Mouse (Mus musculus) CH12.LX (cell line): ENCODE data around the gene Slc9a2. TPM values are rescaled to one million over a fixed set of nuclear protein-coding genes. Genes with fewer than 3 reads are reported as not detected.
A peak's percentile ranks its signal among the peaks of the same experiment; 100 is the strongest.
"Not testable (repeated sequence)": the region's sequence is repeated elsewhere in the genome, so short reads cannot be mapped to it uniquely, and the experiment has no call there.

Source experiments
- DNase-seq: peaks from one replicate; pipeline ENCODE4 v3.0.0-alpha.2; 2013; ENCODE audit errors: extremely low read depth
- H3K27ac ChIP-seq: 2 replicates; pipeline ENCODE4 v1.5.1; 2012; ENCODE audit warnings: low read depth, mild to moderate bottlenecking, control low read depth, moderate library complexity; ENCODE audit not compliant: insufficient read depth
- H3K27me3 ChIP-seq: replicated peaks from 2 replicates; pipeline ENCODE3; 2012; ENCODE audit warnings: inconsistent platforms
- H3K36me3 ChIP-seq, 2 experiments: replicated peaks in 1 of 2; 2 replicates each; pipeline versions ENCODE3 to v1.6.1; 2012; ENCODE audit warnings: inconsistent platforms in 1 of 2, low read length in 1 of 2, mild to moderate bottlenecking in 1 of 2, mixed read lengths in 1 of 2, moderate library complexity in 1 of 2; ENCODE audit not compliant: control insufficient read depth in 1 of 2, insufficient read depth in 1 of 2
- H3K4me1 ChIP-seq, 2 experiments: 2 replicates each; pipeline ENCODE4 v1.6.1; 2012; ENCODE audit warnings: inconsistent platforms in 1 of 2, moderate library complexity in 1 of 2; ENCODE audit not compliant: insufficient read depth in 2 of 2, control insufficient read depth in 1 of 2
- H3K4me2 ChIP-seq: 2 replicates; pipeline ENCODE4 v1.6.1; 2012; ENCODE audit warnings: low read depth, mild to moderate bottlenecking, control low read depth; ENCODE audit not compliant: poor library complexity, insufficient read depth, severe bottlenecking
- H3K4me3 ChIP-seq, 3 experiments: fragments of 150-350 bp in 1 of 3; sonication (generic) in 1 of 3; replicated peaks in 1 of 3; 2 replicates each; pipeline versions ENCODE3 to v1.5.1; 2011 to 2012; ENCODE audit warnings: low read depth in 2 of 3, low read length in 2 of 3, mild to moderate bottlenecking in 2 of 3, moderate library complexity in 2 of 3, control low read depth in 1 of 3, improper control_type of control experiment in 1 of 3, inconsistent platforms in 1 of 3, mixed read lengths in 1 of 3; ENCODE audit not compliant: poor library complexity in 1 of 3
- H3K79me2 ChIP-seq: replicated peaks from 2 replicates; pipeline ENCODE4 v1.6.1; 2012; ENCODE audit warnings: mild to moderate bottlenecking, moderate library complexity; ENCODE audit not compliant: control insufficient read depth, poor library complexity, insufficient read depth, severe bottlenecking; ENCODE audit errors: extremely low read depth
- H3K9ac ChIP-seq: 2 replicates; pipeline ENCODE4 v1.6.1; 2012; ENCODE audit warnings: low read depth, mild to moderate bottlenecking, control low read depth, moderate library complexity; ENCODE audit not compliant: insufficient read depth
- H3K9me3 ChIP-seq: replicated peaks from 2 replicates; pipeline ENCODE3; 2012; ENCODE audit warnings: low read length, inconsistent platforms, mixed read lengths
- BHLHE40 ChIP-seq: IDR thresholded peaks from 2 replicates; pipeline ENCODE4 v1.6.1; 2011; ENCODE audit warnings: mild to moderate bottlenecking, low read depth, low read length, improper control_type of control experiment
- CHD1 ChIP-seq: IDR thresholded peaks from 2 replicates; pipeline ENCODE4 v1.6.1; 2012; ENCODE audit warnings: low read depth, low read length, improper control_type of control experiment, inconsistent platforms
- CTCF ChIP-seq, 2 experiments: IDR thresholded peaks in 1 of 2; conservative IDR thresholded peaks in 1 of 2; 2 replicates each; pipeline ENCODE4 v1.5.1; 2011 to 2012; ENCODE audit warnings: low read depth in 2 of 2, low read length in 2 of 2, improper control_type of control experiment in 1 of 2, inconsistent platforms in 1 of 2, mild to moderate bottlenecking in 1 of 2, moderate library complexity in 1 of 2
- ELF1 ChIP-seq: IDR thresholded peaks from 2 replicates; pipeline ENCODE4 v1.6.1; 2014; ENCODE audit warnings: low read depth, mild to moderate bottlenecking, inconsistent platforms, low read length, improper control_type of control experiment
- ETS1 ChIP-seq: conservative IDR thresholded peaks from 2 replicates; pipeline ENCODE4 v1.6.1; 2012; ENCODE audit warnings: low read depth, mild to moderate bottlenecking, inconsistent platforms, low read length, improper control_type of control experiment, moderate library complexity
- IRF4 ChIP-seq: IDR thresholded peaks from 2 replicates; pipeline ENCODE4 v1.6.1; 2014; ENCODE audit warnings: low read depth, mild to moderate bottlenecking, inconsistent platforms, low read length, improper control_type of control experiment
- JUND ChIP-seq: conservative IDR thresholded peaks from 2 replicates; pipeline ENCODE4 v1.6.1; 2011; ENCODE audit warnings: low read depth, low read length, improper control_type of control experiment
- KAT2A ChIP-seq: IDR thresholded peaks from 2 replicates; pipeline ENCODE4 v1.6.1; 2012; ENCODE audit warnings: low read length, improper control_type of control experiment, inconsistent platforms; ENCODE audit not compliant: insufficient replicate concordance
- MAFK ChIP-seq: IDR thresholded peaks from 2 replicates; pipeline ENCODE4 v1.6.1; 2011; ENCODE audit warnings: low read length, improper control_type of control experiment; ENCODE audit not compliant: insufficient replicate concordance
- MEF2A ChIP-seq: IDR thresholded peaks from 2 replicates; pipeline ENCODE4 v1.6.1; 2014; ENCODE audit warnings: low read depth, mild to moderate bottlenecking, inconsistent platforms, low read length, improper control_type of control experiment, borderline replicate concordance
- MXI1 ChIP-seq: IDR thresholded peaks from 2 replicates; pipeline ENCODE4 v1.6.1; 2011; ENCODE audit warnings: mild to moderate bottlenecking, low read depth, low read length, improper control_type of control experiment
- MYC ChIP-seq: IDR thresholded peaks from 2 replicates; pipeline ENCODE4 v1.6.1; 2011; ENCODE audit warnings: low read depth, mild to moderate bottlenecking, improper control_type of control experiment, low read length
- NELFE ChIP-seq: IDR thresholded peaks from 2 replicates; pipeline ENCODE4 v1.6.1; 2011; ENCODE audit warnings: low read depth, low read length, improper control_type of control experiment
- PAX5 ChIP-seq: IDR thresholded peaks from 2 replicates; pipeline ENCODE4 v1.6.1; 2012; ENCODE audit warnings: low read length, inconsistent platforms, mixed read lengths
- POLR2A ChIP-seq: IDR thresholded peaks from 2 replicates; pipeline ENCODE4 v1.6.1; 2011; ENCODE audit warnings: low read depth, mild to moderate bottlenecking, improper control_type of control experiment, low read length
- POLR2AphosphoS2 ChIP-seq: IDR thresholded peaks from 2 replicates; pipeline ENCODE4 v1.6.1; 2011; ENCODE audit warnings: low read depth, low read length, improper control_type of control experiment
- RAD21 ChIP-seq: IDR thresholded peaks from 2 replicates; pipeline ENCODE4 v1.6.1; 2011; ENCODE audit warnings: low read depth, mild to moderate bottlenecking, low read length, improper control_type of control experiment, moderate library complexity
- RCOR1 ChIP-seq: conservative IDR thresholded peaks from 2 replicates; pipeline ENCODE4 v1.6.1; 2012; ENCODE audit warnings: low read depth, mild to moderate bottlenecking, inconsistent platforms, low read length, improper control_type of control experiment
- SMC3 ChIP-seq: IDR thresholded peaks from 2 replicates; pipeline ENCODE4 v1.6.1; 2011; ENCODE audit warnings: low read depth, low read length, improper control_type of control experiment
- TBP ChIP-seq: conservative IDR thresholded peaks from 2 replicates; pipeline ENCODE4 v1.6.1; 2011; ENCODE audit warnings: low read depth, low read length, improper control_type of control experiment
- TCF12 ChIP-seq: IDR thresholded peaks from 2 replicates; pipeline ENCODE4 v1.6.1; 2014; ENCODE audit warnings: low read depth, mild to moderate bottlenecking, inconsistent platforms, low read length, improper control_type of control experiment
- UBTF ChIP-seq: IDR thresholded peaks from 2 replicates; pipeline ENCODE4 v1.6.1; 2012; ENCODE audit warnings: low read depth, mild to moderate bottlenecking, inconsistent platforms, low read length, improper control_type of control experiment, moderate library complexity
- USF1 ChIP-seq: IDR thresholded peaks from 2 replicates; pipeline ENCODE4 v1.6.1; 2014; ENCODE audit warnings: low read depth, mild to moderate bottlenecking, inconsistent platforms, low read length, improper control_type of control experiment
- ZC3H11A ChIP-seq: IDR thresholded peaks from 2 replicates; pipeline ENCODE4 v1.6.1; 2012; ENCODE audit warnings: low read depth, mild to moderate bottlenecking, inconsistent platforms, low read length, improper control_type of control experiment
- ZMIZ1 ChIP-seq: IDR thresholded peaks from 2 replicates; pipeline ENCODE4 v1.6.1; 2012; ENCODE audit warnings: low read depth, mild to moderate bottlenecking, inconsistent platforms, low read length, improper control_type of control experiment
- ZNF384 ChIP-seq: IDR thresholded peaks from 2 replicates; pipeline ENCODE4 v1.6.1; 2012; ENCODE audit warnings: low read depth, low read length, improper control_type of control experiment, inconsistent platforms
- dilution Hi-C: fragments of 300-500 bp; cut with MboI; formaldehyde crosslinking; loops from 2 replicates; pipeline ENCODE4 v1.14.3; 2020; ENCODE audit warnings: low sequenced_read_pairs; ENCODE audit not compliant: extremely low pct_unique_long_range_greater_than_20kb, extremely low pct_ligation_motif_present
- in situ Hi-C: fragments of 300-500 bp; cut with MboI; formaldehyde crosslinking; loops from 3 replicates; pipeline ENCODE4 v1.14.3; 2019; ENCODE audit warnings: low sequenced_read_pairs, low pct_ligation_motif_present, low pct_unique_long_range_greater_than_20kb, mixed read lengths
- polyA plus RNA-seq: library from polyadenylated mRNA; unstranded; fragments of >175 nt; gene quantifications from 2 replicates; pipeline ENCODE4 v1.2.1, GENCODE M21; 2012; ENCODE audit warnings: low read depth; ENCODE audit not compliant: insufficient read length
- total RNA-seq, 2 experiments: library from RNA; depleted of rRNA; stranded (reverse); fragments of 300-350 nt in 1 of 2; fragments of >200 nt in 1 of 2; gene quantifications; 2 replicates each; pipeline ENCODE4 v1.2.3; 2012 to 2014

Slc9a2 gene
- total and polyA plus RNA-seq, 3 experiments = not detected

- Histone ChIP-seq H3K4me3 (no peak overlapping the region), H3K9ac (no peak overlapping the region), H3K4me2 (no peak overlapping the region), H3K27ac (no peak overlapping the region), H3K9me3 (peaks cover 8% of the 10 kb centered on the region), H3K27me3 (no peaks in the 10 kb centered on the region), H3K79me2 (no peaks in the 10 kb centered on the region), H3K36me3 (no peaks in the 10 kb centered on the region), H3K4me1 (no peaks in the 10 kb centered on the region)
- DNase-seq = no peak
- in situ Hi-C loops (no loop called here), dilution Hi-C loops (no loop called here)
- no peak for TF ChIP-seq TCF12
- TF ChIP-seq POLR2A = no peak
- TF ChIP-seq ZMIZ1 = no peak
- TF ChIP-seq MYC = no peak
- no peak for TF ChIP-seq MXI1
- no peak for TF ChIP-seq POLR2AphosphoS2
- no peak for TF ChIP-seq PAX5
- no peak for TF ChIP-seq USF1
- no peak for TF ChIP-seq ZC3H11A
- TF ChIP-seq ZNF384 = no peak
- no peak for TF ChIP-seq MEF2A
- TF ChIP-seq SMC3 = no peak
- TF ChIP-seq NELFE = no peak
- no peak for TF ChIP-seq BHLHE40
- TF ChIP-seq MAFK = no peak
- TF ChIP-seq TBP = no peak
- TF ChIP-seq IRF4 = no peak
- TF ChIP-seq UBTF = no peak
- TF ChIP-seq RCOR1 = no peak
Observed at GRCm38 (mm10) chr1:40728636-40729035, 48.3 kb downstream of the Slc9a2 start.

GRCm38 (mm10) chr1:40737671-40738070, 57.3 kb downstream of the Slc9a2 start:
- Histone ChIP-seq H3K9ac (no peak overlapping the region), H3K36me3 (no peaks in the 10 kb centered on the region), H3K27ac (no peak overlapping the region), H3K9me3 (peaks cover 34% of the 10 kb centered on the region), H3K4me1 (no peaks in the 10 kb centered on the region), H3K4me3 (no peak overlapping the region), H3K27me3 (no peaks in the 10 kb centered on the region), H3K4me2 (no peak overlapping the region), H3K79me2 (no peaks in the 10 kb centered on the region)
- dilution Hi-C loops = no loop called here
- in situ Hi-C loops = no loop called here
- TF ChIP-seq ZNF384 = no peak
- no peak for TF ChIP-seq TBP
- no peak for TF ChIP-seq POLR2AphosphoS2
- no peak for TF ChIP-seq ELF1
- TF ChIP-seq CHD1 = no peak
- TF ChIP-seq PAX5 = no peak
- no peak for TF ChIP-seq TCF12
- TF ChIP-seq JUND = no peak
- TF ChIP-seq CTCF (conservative IDR thresholded peaks at IDR 0.05 in 1 of 2, IDR thresholded peaks at IDR 0.05 in 1 of 2; ENCODE audit: low read depth in 2 of 2, low read length in 2 of 2) = no peak
- no peak for TF ChIP-seq USF1
- TF ChIP-seq ETS1 = no peak
- TF ChIP-seq IRF4 = no peak
- no peak for TF ChIP-seq SMC3
- no peak for TF ChIP-seq MEF2A
- TF ChIP-seq BHLHE40 = no peak
- TF ChIP-seq RAD21 = no peak
- TF ChIP-seq ZMIZ1 = no peak
- TF ChIP-seq UBTF = no peak
- no peak for TF ChIP-seq KAT2A
- no peak for DNase-seq

DNA sequence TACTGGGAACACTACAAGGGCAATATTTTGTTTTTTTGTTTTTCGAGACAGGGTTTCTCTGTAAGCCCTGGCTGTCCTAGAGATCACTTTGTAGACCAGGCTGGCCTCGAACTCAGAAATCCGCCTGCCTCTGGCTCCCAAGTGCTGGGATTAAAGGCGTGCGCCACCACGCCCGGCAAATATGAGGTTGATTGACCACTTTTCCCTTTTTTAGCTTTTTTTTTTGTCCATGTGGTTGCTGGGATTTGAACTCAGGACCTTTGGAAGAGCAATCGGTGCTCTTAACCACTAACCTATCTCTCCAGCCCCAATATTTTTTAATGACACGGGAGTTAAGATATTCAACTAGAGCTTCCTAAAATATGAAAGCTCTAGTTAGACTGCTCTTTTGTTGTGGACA, 57.9 kb downstream of the Slc9a2 start:
- H3K36me3 ChIP-seq, H3K4me1 ChIP-seq, H3K4me3 ChIP-seq, H3K9ac ChIP-seq, dilution Hi-C loops, H3K27me3 ChIP-seq, H3K27ac ChIP-seq, H3K4me2 ChIP-seq, H3K79me2 ChIP-seq, in situ Hi-C loops: not testable (repeated sequence)
- peak; percentile 26 for DNase-seq
- peaks cover 31% of the 10 kb centered on the region for H3K9me3 ChIP-seq
